Mouse (Mus musculus): Measurements from ENCODE around the gene Wdr31. TPM values are rescaled to one million over a fixed set of nuclear protein-coding genes. Genes with fewer than 3 reads are reported as not detected.

The Wdr31 gene
- not detected for polyA plus RNA-seq (2014; fragmentation: Illumina TruSeq; extraction: RNeasy Lipid Tissue Mini Kit (QIAGEN cat#74804); ENCODE audit: low read depth, low replicate concordance)

DNA sequence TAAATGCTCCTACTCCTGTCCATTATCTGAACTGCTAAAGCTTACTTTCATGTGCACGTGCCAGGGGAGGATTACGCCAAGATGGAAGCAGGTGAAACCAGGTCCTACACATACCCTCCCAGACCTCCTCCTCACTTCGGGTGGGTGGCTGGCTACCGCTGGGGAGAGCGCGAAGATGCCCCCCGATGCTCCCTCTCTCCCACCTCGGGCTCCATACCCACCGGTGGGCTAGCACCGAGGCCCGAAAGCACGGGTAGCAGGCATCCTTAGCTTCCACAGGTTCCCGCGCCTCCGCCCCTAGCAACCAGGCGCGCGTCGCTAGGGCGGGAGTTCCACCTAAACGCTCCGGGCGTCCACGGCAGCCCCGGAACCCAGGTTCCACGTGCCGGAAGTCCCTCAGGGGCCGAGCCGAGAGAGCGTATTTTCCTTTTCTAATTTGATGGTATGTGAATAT, at the start of gene Wdr31:
Gene Wdr31 (minus strand): TSS at position 299 of the 454 bp plus-strand sequence.

DNA sequence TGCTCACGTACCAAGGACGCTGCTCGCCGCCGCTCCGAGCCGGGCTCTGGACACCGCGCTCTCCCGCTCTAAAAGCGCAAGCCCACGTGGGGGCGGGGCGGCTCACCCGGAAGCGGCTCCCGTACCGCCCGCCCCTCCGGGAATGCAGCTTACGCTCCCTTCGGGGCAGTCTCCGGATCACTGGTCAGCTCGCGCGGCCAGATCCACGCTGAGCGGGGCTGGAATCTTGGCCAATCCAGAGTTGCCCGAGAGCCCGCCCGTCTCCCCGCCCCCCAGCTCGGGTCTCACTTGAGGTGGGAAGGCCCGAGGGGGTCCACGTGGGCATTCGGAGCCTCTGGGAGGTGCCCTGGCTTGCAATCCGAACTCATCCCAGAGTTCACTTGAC, 49.1 kb upstream of the Wdr31 start, which contains the start of gene Alad:
Gene Alad (minus strand): TSS at position 70 of the 385 bp plus-strand sequence.

DNA sequence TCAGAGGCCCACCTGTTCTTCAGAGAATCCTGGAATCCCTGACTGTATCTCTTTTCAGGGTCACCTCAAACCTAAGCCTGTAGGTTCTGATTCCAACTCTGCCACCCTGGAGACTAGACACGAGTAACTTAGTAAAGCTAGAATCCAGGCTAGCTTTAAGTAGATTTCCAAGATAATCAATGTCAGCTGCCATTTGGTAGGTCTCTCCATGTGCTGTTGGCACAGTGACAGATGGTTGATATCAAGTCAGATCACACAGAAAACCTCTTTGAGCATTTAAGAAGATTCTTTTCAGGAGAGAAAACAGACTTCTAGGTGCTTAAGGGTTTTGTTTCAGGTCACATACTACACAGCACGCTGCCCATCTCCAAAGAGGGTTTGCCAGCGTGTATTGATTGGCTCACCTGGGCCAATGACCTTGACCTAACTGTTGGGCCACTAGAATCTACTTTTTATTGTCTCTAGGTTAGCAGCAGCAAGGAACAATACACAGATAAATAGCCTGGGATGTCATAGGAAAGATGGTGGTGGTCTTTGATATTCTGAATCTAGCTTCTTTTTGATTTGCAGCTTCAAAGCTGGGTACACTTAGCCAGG, 32.8 kb upstream of the Wdr31 start, which contains the start of gene Hdhd3:
Gene Hdhd3 (minus strand): TSS at position 94 of the 597 bp plus-strand sequence.

GRCm38 (mm10) chr4:62479937-62480708, 9.4 kb upstream of the Wdr31 start, which contains the start of gene Bspry:
Gene Bspry (plus strand): TSS chr4:62480053.

DNA sequence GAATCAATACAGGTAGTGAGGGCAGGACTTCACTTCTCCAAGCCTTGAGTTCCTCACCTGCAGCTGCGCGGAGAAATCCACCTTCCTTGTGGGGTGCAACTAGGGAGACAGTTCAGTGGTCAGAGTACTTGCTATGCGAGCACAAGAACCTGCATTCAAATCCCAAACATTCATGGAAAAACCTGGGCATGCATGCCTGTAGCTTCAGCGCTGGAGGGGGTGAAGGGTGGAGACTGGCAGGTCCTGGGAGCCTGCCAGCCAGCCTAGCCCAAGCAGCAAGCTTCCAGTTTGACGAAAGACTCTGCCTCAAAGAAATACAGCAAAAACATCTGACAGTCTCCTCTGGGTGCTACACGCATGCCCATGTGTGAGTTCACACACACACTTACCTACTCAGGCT, 35.6 kb downstream of the Wdr31 start, which contains the start of gene Rnf183:
Gene Rnf183 (minus strand): TSS at position 172 of the 400 bp plus-strand sequence.

GRCm38 (mm10) chr4:62408601-62409282, 62.0 kb downstream of the Wdr31 start, which contains the start of the genes Cdc26 and Prpf4:
Gene Cdc26 (minus strand): TSS chr4:62408642.
Gene Prpf4 (plus strand): TSS chr4:62408797.

Other genes with a start within 250 kb of the Wdr31 start
- 1.0 TPM for gene Zfp37, start 239.8 kb downstream of the Wdr31 start, polyA plus RNA-seq (2014; fragmentation: Illumina TruSeq; extraction: RNeasy Lipid Tissue Mini Kit (QIAGEN cat#74804); ENCODE audit: low read depth, low replicate concordance)
- gene Slc31a2, start 208.3 kb downstream of the Wdr31 start, polyA plus RNA-seq (2014; fragmentation: Illumina TruSeq; extraction: RNeasy Lipid Tissue Mini Kit (QIAGEN cat#74804); ENCODE audit: low read depth, low replicate concordance), result 5.2 TPM
- gene Fkbp15, start 110.3 kb downstream of the Wdr31 start, polyA plus RNA-seq (2014; fragmentation: Illumina TruSeq; extraction: RNeasy Lipid Tissue Mini Kit (QIAGEN cat#74804); ENCODE audit: low read depth, low replicate concordance), result 9.8 TPM
- 252 TPM for gene Slc31a1, start 110.2 kb downstream of the Wdr31 start, polyA plus RNA-seq (2014; fragmentation: Illumina TruSeq; extraction: RNeasy Lipid Tissue Mini Kit (QIAGEN cat#74804); ENCODE audit: low read depth, low replicate concordance)
- 49.1 TPM for gene Cdc26, start 62.3 kb downstream of the Wdr31 start, polyA plus RNA-seq (2014; fragmentation: Illumina TruSeq; extraction: RNeasy Lipid Tissue Mini Kit (QIAGEN cat#74804); ENCODE audit: low read depth, low replicate concordance)
- gene Prpf4, start 62.1 kb downstream of the Wdr31 start, polyA plus RNA-seq (2014; fragmentation: Illumina TruSeq; extraction: RNeasy Lipid Tissue Mini Kit (QIAGEN cat#74804); ENCODE audit: low read depth, low replicate concordance), result 4.4 TPM
- not detected for gene Rnf183, start 35.6 kb downstream of the Wdr31 start, polyA plus RNA-seq (2014; fragmentation: Illumina TruSeq; extraction: RNeasy Lipid Tissue Mini Kit (QIAGEN cat#74804); ENCODE audit: low read depth, low replicate concordance)
- not detected for gene Bspry, start 9.2 kb upstream of the Wdr31 start, polyA plus RNA-seq (2014; fragmentation: Illumina TruSeq; extraction: RNeasy Lipid Tissue Mini Kit (QIAGEN cat#74804); ENCODE audit: low read depth, low replicate concordance)
- 1.1 TPM for gene Hdhd3, start 32.6 kb upstream of the Wdr31 start, polyA plus RNA-seq (2014; fragmentation: Illumina TruSeq; extraction: RNeasy Lipid Tissue Mini Kit (QIAGEN cat#74804); ENCODE audit: low read depth, low replicate concordance)
- gene Alad, start 49.0 kb upstream of the Wdr31 start, polyA plus RNA-seq (2014; fragmentation: Illumina TruSeq; extraction: RNeasy Lipid Tissue Mini Kit (QIAGEN cat#74804); ENCODE audit: low read depth, low replicate concordance), result 7.0 TPM
- 19.5 TPM for gene Pole3, start 54.2 kb upstream of the Wdr31 start, polyA plus RNA-seq (2014; fragmentation: Illumina TruSeq; extraction: RNeasy Lipid Tissue Mini Kit (QIAGEN cat#74804); ENCODE audit: low read depth, low replicate concordance)
- not detected for gene 4933430I17Rik, start 54.5 kb upstream of the Wdr31 start, polyA plus RNA-seq (2014; fragmentation: Illumina TruSeq; extraction: RNeasy Lipid Tissue Mini Kit (QIAGEN cat#74804); ENCODE audit: low read depth, low replicate concordance)
- 3.4 TPM for gene Rgs3, start 89.0 kb upstream of the Wdr31 start, polyA plus RNA-seq (2014; fragmentation: Illumina TruSeq; extraction: RNeasy Lipid Tissue Mini Kit (QIAGEN cat#74804); ENCODE audit: low read depth, low replicate concordance)

All from liver, adult 10 weeks (tissue).